Mouse (Mus musculus) lung, embryonic 16.5 days (tissue): ENCODE data around the gene Grik2. TPM values are rescaled to one million over a fixed set of nuclear protein-coding genes. Genes with fewer than 3 reads are reported as not detected.

ENCODE experiments used
- ATAC-seq: fragments of 200-750 bp; cut with Nextera tagmentation; 2 replicates; pipeline ENCODE4 v1.8.0; 2017; ENCODE audit warnings: low read depth, mild to moderate bottlenecking, moderate library complexity
- H3K27ac ChIP-seq: fragments of 300-500 bp; sonication (generic); 2 replicates; pipeline ENCODE4 v1.5.1; 2014; ENCODE audit warnings: mild to moderate bottlenecking, control low read depth, low read length
- H3K27me3 ChIP-seq: fragments of 300-500 bp; sonication (generic); 2 replicates; pipeline ENCODE4 v1.6.1; 2014; ENCODE audit warnings: low read depth, low read length, mixed read lengths; ENCODE audit not compliant: control insufficient read depth, insufficient read depth
- H3K36me3 ChIP-seq: fragments of 300-500 bp; sonication (generic); 2 replicates; pipeline ENCODE4 v1.6.1; 2014; ENCODE audit warnings: low read length; ENCODE audit not compliant: control insufficient read depth, insufficient read depth
- H3K4me1 ChIP-seq: fragments of 300-500 bp; sonication (generic); replicated peaks from 2 replicates; pipeline ENCODE4 v1.6.1; 2014; ENCODE audit warnings: low read length, mixed read lengths; ENCODE audit not compliant: control insufficient read depth, insufficient read depth
- H3K4me2 ChIP-seq: fragments of 300-500 bp; sonication (generic); 2 replicates; pipeline ENCODE4 v1.6.1; 2014; ENCODE audit warnings: low read depth, low read length, control low read depth
- H3K4me3 ChIP-seq: fragments of 300-500 bp; sonication (generic); 2 replicates; pipeline ENCODE4 v1.5.1; 2014; ENCODE audit warnings: mild to moderate bottlenecking, low read length, control low read depth
- H3K9ac ChIP-seq: fragments of 300-500 bp; sonication (generic); 2 replicates; pipeline ENCODE4 v1.6.1; 2014; ENCODE audit warnings: low read length, control low read depth
- H3K9me3 ChIP-seq: fragments of 300-500 bp; sonication (generic); 2 replicates; pipeline ENCODE4 v1.6.1; 2016; ENCODE audit warnings: low read length; ENCODE audit not compliant: control insufficient read depth
- WGBS: fragments of 180-500 bp; shearing (Covaris S2); extraction: QIAGEN DNeasy Blood & Tissue Kit; methylation state at CpG from one replicate; pipeline ENCODE4 v1.1.7; 2014; 5-methylcytosine and 5-hydroxymethylcytosine counted together
- polyA plus RNA-seq: library from polyadenylated mRNA; unstranded; fragments of >200 nt; fragmentation: Nextera tagmentation; extraction: Ambion mirVana; gene quantifications from 2 replicates; pipeline ENCODE4 v1.2.1, GENCODE M21; 2015

Gene Grik2
- polyA plus RNA-seq, 1 experiment from 2014 or later, result 0.74 TPM

- no peak for ATAC-seq
- Histone ChIP-seq H3K4me2 (no peak overlapping the region), H3K4me1 (no peaks in the 10 kb centered on the region), H3K27me3 (no peaks in the 10 kb centered on the region), H3K36me3 (no peaks in the 10 kb centered on the region), H3K4me3 (no peak overlapping the region), H3K9me3 (no peaks in the 10 kb centered on the region), H3K27ac (no peak overlapping the region), H3K9ac (no peak overlapping the region)
- WGBS, result 56% methylated on average over 1 of the region's 1 CpGs
Measured at GRCm38 (mm10) chr10:49559872-49560407, 228.6 kb downstream of the Grik2 start.

DNA sequence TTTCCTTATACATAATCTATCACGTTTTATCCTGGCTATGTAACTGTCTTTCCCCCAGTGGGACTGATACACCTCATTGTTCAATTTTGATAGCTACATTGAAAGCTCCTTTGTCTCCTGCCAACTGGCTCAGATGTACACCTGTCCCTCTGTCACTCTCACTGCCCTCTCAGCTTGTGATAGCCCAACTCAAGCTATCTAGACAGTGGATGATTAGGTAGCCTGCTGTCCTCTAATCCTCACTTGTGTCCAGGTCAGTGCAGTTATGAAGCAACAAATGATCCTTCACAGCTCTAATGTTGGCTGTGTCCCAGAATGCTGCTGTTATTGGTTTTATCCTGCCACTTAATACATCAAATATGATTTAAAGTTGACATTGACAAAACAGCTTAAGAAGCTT is 246.3 kb downstream of the Grik2 start:
- H3K9ac ChIP-seq, result no peak overlapping the region
- no peak for ATAC-seq
- WGBS, result 56% methylated on average over 1 of the region's 1 CpGs
- no peak overlapping the region for H3K4me2 ChIP-seq
- H3K36me3 ChIP-seq, result no peaks in the 10 kb centered on the region
- H3K27me3 ChIP-seq, result no peaks in the 10 kb centered on the region
- no peaks in the 10 kb centered on the region for H3K4me1 ChIP-seq
- H3K9me3 ChIP-seq, result no peaks in the 10 kb centered on the region
- H3K4me3 ChIP-seq, result no peak overlapping the region
- H3K27ac ChIP-seq, result no peak overlapping the region

GRCm38 (mm10) chr10:49519752-49520151 is 268.8 kb downstream of the Grik2 start:
- Histone ChIP-seq H3K27ac (no peak overlapping the region), H3K9ac (no peak overlapping the region), H3K4me3 (no peak overlapping the region), H3K4me1 (no peaks in the 10 kb centered on the region), H3K27me3 (no peaks in the 10 kb centered on the region), H3K4me2 (no peak overlapping the region), H3K36me3 (no peaks in the 10 kb centered on the region), H3K9me3 (no peaks in the 10 kb centered on the region)
- ATAC-seq, result no peak
- 97% methylated on average over 1 of the region's 1 CpGs for WGBS

- no peak overlapping the region for H3K4me3 ChIP-seq
- H3K36me3 ChIP-seq, result no peaks in the 10 kb centered on the region
- no peaks in the 10 kb centered on the region for H3K9me3 ChIP-seq
- no peak overlapping the region for H3K9ac ChIP-seq
- 31% methylated on average over 1 of the region's 1 CpGs for WGBS
- H3K4me1 ChIP-seq, result no peaks in the 10 kb centered on the region
- ATAC-seq, result no peak
- no peaks in the 10 kb centered on the region for H3K27me3 ChIP-seq
- no peak overlapping the region for H3K4me2 ChIP-seq
- H3K27ac ChIP-seq, result no peak overlapping the region
Measured at GRCm38 (mm10) chr10:49500628-49501027, 287.9 kb downstream of the Grik2 start.

DNA sequence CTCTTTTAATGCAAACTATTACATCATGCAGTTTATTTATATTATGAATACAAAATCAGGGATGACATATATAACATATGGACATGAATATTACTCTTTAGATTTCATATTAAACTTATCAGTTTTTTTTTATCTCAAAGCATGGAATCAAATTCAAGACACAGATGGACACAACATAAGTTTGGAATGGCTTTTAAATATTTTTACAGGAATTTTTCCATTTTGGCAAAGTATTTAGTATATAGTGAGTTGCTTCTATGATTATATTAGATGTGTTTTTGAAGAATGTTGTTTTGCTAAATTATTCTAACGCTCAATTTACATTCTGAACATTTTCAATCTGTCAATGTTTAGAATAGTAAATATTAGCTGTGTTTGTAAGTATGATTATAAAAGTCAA is 291.3 kb downstream of the Grik2 start:
- no peak for ATAC-seq

DNA sequence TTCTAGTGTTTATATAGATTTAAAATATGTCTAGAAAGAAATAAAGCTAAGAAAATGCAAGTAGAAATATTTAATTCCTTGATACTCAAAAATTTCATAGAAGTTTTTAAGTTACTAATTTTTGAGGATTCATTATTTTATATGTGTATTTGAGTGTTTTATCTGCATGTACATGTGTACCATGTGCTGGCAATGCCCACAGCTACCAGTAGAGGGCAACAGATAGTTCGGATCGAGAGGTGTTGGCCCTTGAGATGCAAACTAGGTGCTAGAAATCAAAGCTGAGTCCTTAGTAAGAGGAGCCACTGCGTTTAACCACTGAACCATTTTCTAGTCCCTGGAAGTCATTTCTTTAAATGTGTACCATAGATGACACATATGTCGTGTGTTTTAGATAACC is 307.1 kb downstream of the Grik2 start:
- Histone ChIP-seq H3K27ac (no peak overlapping the region), H3K4me1 (no peaks in the 10 kb centered on the region), H3K9me3 (no peaks in the 10 kb centered on the region), H3K9ac (no peak overlapping the region), H3K4me3 (no peak overlapping the region), H3K27me3 (no peaks in the 10 kb centered on the region), H3K4me2 (no peak overlapping the region), H3K36me3 (no peaks in the 10 kb centered on the region)
- ATAC-seq, result no peak
- 66% methylated on average over 4 of the region's 4 CpGs for WGBS

More for the DNA sequence above, 291.3 kb downstream of the Grik2 start:
- 72% methylated on average over 1 of the region's 1 CpGs for WGBS
- Histone ChIP-seq H3K4me2 (no peak overlapping the region), H3K27ac (no peak overlapping the region), H3K36me3 (no peaks in the 10 kb centered on the region), H3K27me3 (no peaks in the 10 kb centered on the region), H3K4me3 (no peak overlapping the region), H3K4me1 (no peaks in the 10 kb centered on the region), H3K9ac (no peak overlapping the region), H3K9me3 (no peaks in the 10 kb centered on the region)

DNA sequence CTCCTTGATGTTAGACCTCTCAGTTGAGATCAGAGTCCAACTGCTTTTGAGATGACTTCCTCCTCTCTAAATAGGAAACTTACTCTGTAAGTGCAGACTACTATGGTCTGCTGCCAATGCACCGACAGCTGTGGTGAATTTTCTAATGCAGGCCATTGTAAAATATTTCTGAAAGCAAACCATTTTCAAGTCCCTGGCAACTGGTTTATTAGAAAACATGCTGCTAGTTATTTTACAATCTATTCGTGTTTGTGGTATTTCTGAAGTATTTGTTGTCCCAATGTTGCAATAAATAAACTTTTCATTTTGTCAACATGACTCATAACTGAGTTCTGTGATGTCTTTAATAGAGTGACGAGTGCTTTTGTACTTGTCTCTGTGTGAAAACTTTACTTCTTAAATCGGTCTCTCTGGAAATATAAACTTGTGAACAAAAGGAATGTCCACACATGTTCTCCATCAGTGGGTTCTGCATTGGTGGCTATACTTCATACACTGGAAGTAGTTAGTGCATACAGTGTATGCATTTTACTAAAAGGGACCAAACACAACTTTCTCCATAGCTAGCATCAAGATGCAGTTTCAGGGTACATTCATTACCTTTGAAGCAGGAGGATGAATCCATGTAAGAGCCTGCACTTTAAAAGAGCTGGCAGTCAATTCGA is 308.3 kb downstream of the Grik2 start:
- 70% methylated on average over 5 of the region's 5 CpGs for WGBS
- no peaks in the 10 kb centered on the region for H3K36me3 ChIP-seq
- H3K4me2 ChIP-seq, result no peak overlapping the region
- no peak for ATAC-seq
- H3K9me3 ChIP-seq, result no peaks in the 10 kb centered on the region
- H3K27me3 ChIP-seq, result no peaks in the 10 kb centered on the region
- H3K4me1 ChIP-seq, result no peaks in the 10 kb centered on the region
- H3K27ac ChIP-seq, result no peak overlapping the region
- no peak overlapping the region for H3K4me3 ChIP-seq
- no peak overlapping the region for H3K9ac ChIP-seq

DNA sequence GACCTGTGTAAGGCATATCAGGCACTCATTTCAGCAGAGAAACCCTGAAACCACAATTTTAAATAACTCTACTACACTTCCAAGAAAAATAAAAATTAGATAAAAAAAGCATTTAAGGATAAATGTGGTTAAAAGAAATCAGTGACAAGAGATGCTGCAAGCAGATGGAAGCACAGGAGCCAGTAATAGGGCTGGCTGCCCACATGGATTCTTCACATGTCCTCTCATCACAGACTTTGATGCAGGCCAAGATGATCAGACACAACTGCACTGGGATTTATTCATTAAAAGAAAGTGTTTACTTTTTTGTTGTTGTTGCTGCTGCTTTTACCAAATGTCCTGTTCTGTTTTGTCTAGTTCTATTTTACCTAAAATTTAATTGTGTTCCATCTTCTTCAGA is 315.0 kb downstream of the Grik2 start:
- no peak overlapping the region for H3K4me3 ChIP-seq
- no peak overlapping the region for H3K9ac ChIP-seq
- H3K9me3 ChIP-seq, result no peaks in the 10 kb centered on the region
- ATAC-seq, result no peak
- H3K27ac ChIP-seq, result no peak overlapping the region
- H3K27me3 ChIP-seq, result no peaks in the 10 kb centered on the region
- no peaks in the 10 kb centered on the region for H3K36me3 ChIP-seq
- H3K4me2 ChIP-seq, result no peak overlapping the region
- no peaks in the 10 kb centered on the region for H3K4me1 ChIP-seq

DNA sequence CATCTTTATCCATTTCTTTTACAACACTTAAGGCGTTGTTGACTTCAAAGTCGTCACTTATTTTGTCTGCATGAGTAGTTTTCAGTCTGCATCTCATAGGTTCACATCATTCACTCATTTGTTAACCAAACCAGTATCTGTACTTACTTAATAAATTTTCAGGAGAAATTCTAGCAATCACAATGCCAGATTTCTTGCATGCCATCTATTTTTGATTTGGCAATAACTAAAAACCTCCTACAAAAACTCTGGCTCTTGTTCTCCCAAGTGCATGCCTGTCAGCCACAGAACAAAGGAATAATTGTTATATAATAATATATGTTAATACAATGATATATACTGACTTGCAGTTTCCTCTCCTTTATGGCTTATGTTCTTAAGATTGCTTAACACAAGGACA is 331.8 kb downstream of the Grik2 start:
- WGBS, result 86% methylated on average over 2 of the region's 2 CpGs
- H3K27ac ChIP-seq, result no peak overlapping the region
- no peak for ATAC-seq
- H3K4me2 ChIP-seq, result no peak overlapping the region
- H3K27me3 ChIP-seq, result no peaks in the 10 kb centered on the region
- H3K4me3 ChIP-seq, result no peak overlapping the region
- H3K4me1 ChIP-seq, result no peaks in the 10 kb centered on the region
- no peaks in the 10 kb centered on the region for H3K36me3 ChIP-seq
- no peak overlapping the region for H3K9ac ChIP-seq
- no peaks in the 10 kb centered on the region for H3K9me3 ChIP-seq

- H3K27ac ChIP-seq, result no peak overlapping the region
- no peaks in the 10 kb centered on the region for H3K9me3 ChIP-seq
- H3K4me1 ChIP-seq, result no peaks in the 10 kb centered on the region
- H3K4me2 ChIP-seq, result no peak overlapping the region
- no peaks in the 10 kb centered on the region for H3K36me3 ChIP-seq
- no peaks in the 10 kb centered on the region for H3K27me3 ChIP-seq
- ATAC-seq, result no peak
- no peak overlapping the region for H3K9ac ChIP-seq
- no peak overlapping the region for H3K4me3 ChIP-seq
Measured at GRCm38 (mm10) chr10:49453535-49453934, 335.0 kb downstream of the Grik2 start.
